Mouse (Mus musculus) midbrain, embryonic 12.5 days (tissue): Measurements from ENCODE around the gene Pebp1. TPM values are rescaled to one million over a fixed set of nuclear protein-coding genes. Genes with fewer than 3 reads are reported as not detected.

ENCODE experiments used
- ATAC-seq: fragments of 200-750 bp; cut with Nextera tagmentation; 2 replicates; pipeline ENCODE4 v1.8.0; 2017; ENCODE audit warnings: low read depth, moderate TSS enrichment, moderate library complexity; ENCODE audit not compliant: low FRiP score
- H3K27ac ChIP-seq: fragments of 300-500 bp; sonication (generic); replicated peaks from 2 replicates; pipeline ENCODE4 v1.5.1; 2016; ENCODE audit warnings: mild to moderate bottlenecking
- H3K27me3 ChIP-seq: fragments of 300-500 bp; sonication (generic); 2 replicates; pipeline ENCODE4 v1.6.1; 2016; ENCODE audit warnings: mild to moderate bottlenecking
- H3K36me3 ChIP-seq: fragments of 300-500 bp; sonication (generic); 2 replicates; pipeline ENCODE4 v1.6.1; 2016
- H3K4me1 ChIP-seq: fragments of 300-500 bp; sonication (generic); 2 replicates; pipeline ENCODE4 v1.6.1; 2016
- H3K4me2 ChIP-seq: fragments of 300-500 bp; sonication (generic); replicated peaks from 2 replicates; pipeline ENCODE4 v1.6.1; 2016; ENCODE audit warnings: mild to moderate bottlenecking, moderate library complexity
- H3K4me3 ChIP-seq: fragments of 300-500 bp; sonication (generic); 2 replicates; pipeline ENCODE4 v1.5.1; 2016; ENCODE audit warnings: mild to moderate bottlenecking
- H3K9ac ChIP-seq: fragments of 300-500 bp; sonication (generic); replicated peaks from 2 replicates; pipeline ENCODE4 v1.6.1; 2016; ENCODE audit warnings: mild to moderate bottlenecking, moderate library complexity
- H3K9me3 ChIP-seq: fragments of 300-500 bp; sonication (generic); 2 replicates; pipeline ENCODE4 v1.6.1; 2016; ENCODE audit warnings: mild to moderate bottlenecking
- WGBS: fragments of 180-500 bp; shearing (Covaris S2); methylation state at CpG from one replicate; pipeline ENCODE4 v1.1.7; 2016; 5-methylcytosine and 5-hydroxymethylcytosine counted together
- polyA plus RNA-seq: library from polyadenylated mRNA; unstranded; fragments of >200 nt; fragmentation: Nextera tagmentation; extraction: Ambion mirVana; gene quantifications from 2 replicates; pipeline ENCODE4 v1.2.1, GENCODE M21; 2016

The Pebp1 gene
- polyA plus RNA-seq, 1 experiment from 2014 or later, result 825 TPM

DNA sequence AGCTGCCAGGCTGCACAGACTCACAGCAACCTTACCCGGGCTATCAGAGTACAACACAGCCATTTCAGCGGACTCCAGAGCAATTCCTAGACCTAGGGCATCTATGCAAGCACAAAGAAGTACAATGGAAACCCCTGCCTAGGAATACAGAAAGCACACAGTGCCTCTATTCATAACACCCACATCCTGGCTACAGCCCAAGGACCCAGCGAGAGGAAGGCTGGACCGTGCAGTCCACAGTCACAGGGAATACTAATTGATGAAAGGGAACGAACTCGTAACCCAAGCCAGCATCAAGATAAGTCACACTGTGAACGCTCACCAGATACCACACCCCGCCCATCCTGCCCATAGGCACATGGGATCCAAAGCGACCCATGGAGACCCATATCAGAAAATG is 3.4 kb downstream of the Pebp1 start:
- no peak for ATAC-seq
- peaks cover 57% of the 10 kb centered on the region for H3K36me3 ChIP-seq
- peaks cover 12% of the 10 kb centered on the region; the same call in 1 of the 2 replicates for H3K27me3 ChIP-seq
- no peak overlapping the region for H3K27ac ChIP-seq
- H3K4me2 ChIP-seq, result no peak overlapping the region
- H3K4me1 ChIP-seq, result peaks cover 28% of the 10 kb centered on the region
- H3K9ac ChIP-seq, result no peak overlapping the region
- no peak overlapping the region for H3K4me3 ChIP-seq
- 85% methylated on average over 9 of the region's 9 CpGs for WGBS
- H3K9me3 ChIP-seq, result no peaks in the 10 kb centered on the region

- ATAC-seq, result no peak
- H3K4me2 ChIP-seq, result no peak overlapping the region
- H3K9ac ChIP-seq, result no peak overlapping the region
- 90% methylated on average over 8 of the region's 8 CpGs for WGBS
- H3K4me3 ChIP-seq, result no peak overlapping the region
- no peaks in the 10 kb centered on the region for H3K9me3 ChIP-seq
- peaks cover 68% of the 10 kb centered on the region for H3K36me3 ChIP-seq
- H3K27ac ChIP-seq, result no peak overlapping the region
- H3K4me1 ChIP-seq, result peaks cover 21% of the 10 kb centered on the region
- H3K27me3 ChIP-seq, result no peaks in the 10 kb centered on the region
Observed at GRCm38 (mm10) chr5:117282360-117282759, 5.1 kb downstream of the Pebp1 start.

- Histone ChIP-seq H3K4me2 (no peak overlapping the region), H3K36me3 (peaks cover 68% of the 10 kb centered on the region), H3K9ac (no peak overlapping the region), H3K9me3 (no peaks in the 10 kb centered on the region), H3K4me3 (no peak overlapping the region), H3K4me1 (peaks cover 19% of the 10 kb centered on the region), H3K27ac (no peak overlapping the region), H3K27me3 (no peaks in the 10 kb centered on the region)
- 95% methylated on average over 10 of the region's 10 CpGs for WGBS
- no peak for ATAC-seq
Observed at GRCm38 (mm10) chr5:117281536-117281935, 5.9 kb downstream of the Pebp1 start.

- H3K27me3 ChIP-seq, result no peaks in the 10 kb centered on the region
- no peak overlapping the region for H3K4me3 ChIP-seq
- no peak overlapping the region for H3K4me2 ChIP-seq
- no peak for ATAC-seq
- H3K9ac ChIP-seq, result no peak overlapping the region
- H3K4me1 ChIP-seq, result peaks cover under 1% of the 10 kb centered on the region; the same call in 1 of the 2 replicates
- whole genome bisulfite sequencing, result 75% methylated on average over 4 of the region's 4 CpGs
- H3K36me3 ChIP-seq, result peaks cover 57% of the 10 kb centered on the region
- H3K27ac ChIP-seq, result no peak overlapping the region
- H3K9me3 ChIP-seq, result no peaks in the 10 kb centered on the region
Observed at GRCm38 (mm10) chr5:117279669-117280050, 7.8 kb downstream of the Pebp1 start.

- Histone ChIP-seq H3K9me3 (no peaks in the 10 kb centered on the region), H3K4me1 (no peaks in the 10 kb centered on the region), H3K9ac (no peak overlapping the region), H3K27ac (no peak overlapping the region), H3K4me3 (no peak overlapping the region), H3K36me3 (peaks cover 51% of the 10 kb centered on the region), H3K4me2 (no peak overlapping the region), H3K27me3 (no peaks in the 10 kb centered on the region)
- ATAC-seq, result no peak
- 95% methylated on average over 14 of the region's 15 CpGs for WGBS
Observed at GRCm38 (mm10) chr5:117278809-117279668, 8.4 kb downstream of the Pebp1 start.

DNA sequence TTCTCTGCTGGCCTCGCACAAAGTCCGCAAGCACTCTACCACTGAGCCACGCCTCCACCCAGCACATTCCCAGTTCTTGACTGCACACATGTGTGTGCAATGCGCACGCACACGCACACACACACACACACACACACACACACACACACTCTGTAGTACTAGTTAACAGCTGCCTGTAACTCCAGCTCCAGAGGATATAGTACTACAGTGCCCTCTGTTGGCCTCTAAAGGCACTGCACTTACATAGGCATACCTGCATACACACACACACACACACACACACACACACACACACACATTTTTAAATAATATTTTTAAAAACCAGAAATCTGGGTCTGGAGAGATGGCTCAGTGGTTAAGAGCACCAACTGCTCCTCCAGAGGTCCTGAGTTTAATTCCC is 9.6 kb downstream of the Pebp1 start:
- 98% methylated on average over 6 of the region's 6 CpGs for WGBS
- H3K4me1 ChIP-seq, result no peaks in the 10 kb centered on the region
- H3K27ac ChIP-seq, result no peak overlapping the region
- H3K27me3 ChIP-seq, result no peaks in the 10 kb centered on the region
- no peak overlapping the region for H3K4me3 ChIP-seq
- peaks cover 41% of the 10 kb centered on the region for H3K36me3 ChIP-seq
- H3K4me2 ChIP-seq, result no peak overlapping the region
- no peak for ATAC-seq
- H3K9ac ChIP-seq, result no peak overlapping the region
- H3K9me3 ChIP-seq, result no peaks in the 10 kb centered on the region

GRCm38 (mm10) chr5:117274817-117275216 is 12.6 kb downstream of the Pebp1 start:
- Histone ChIP-seq H3K4me2 (no peak overlapping the region), H3K27me3 (no peaks in the 10 kb centered on the region), H3K27ac (no peak overlapping the region), H3K36me3 (peaks cover 19% of the 10 kb centered on the region; the same call in 1 of the 2 replicates), H3K4me1 (no peaks in the 10 kb centered on the region), H3K9me3 (no peaks in the 10 kb centered on the region), H3K4me3 (no peak overlapping the region), H3K9ac (no peak overlapping the region)
- 69% methylated on average over 5 of the region's 5 CpGs for WGBS
- ATAC-seq, result no peak

DNA sequence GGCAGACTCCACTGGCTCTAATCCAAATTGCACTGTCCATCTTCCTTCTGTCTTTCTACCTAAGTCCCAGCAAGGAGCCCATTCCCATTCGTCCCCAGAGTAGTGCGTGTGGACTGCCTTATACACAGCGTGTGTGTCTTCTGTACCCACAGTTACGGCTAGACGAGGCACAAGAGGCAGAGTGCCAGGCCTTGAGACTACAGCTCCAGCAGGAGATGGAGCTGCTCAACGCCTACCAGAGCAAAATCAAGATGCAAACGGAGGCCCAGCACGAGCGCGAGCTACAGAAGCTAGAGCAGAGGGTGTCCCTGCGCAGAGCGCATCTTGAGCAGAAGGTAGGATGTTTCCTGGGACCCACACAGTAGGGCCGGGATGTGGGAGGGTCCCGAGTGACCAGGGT is 15.5 kb downstream of the Pebp1 start:
- Histone ChIP-seq H3K4me3 (no peak overlapping the region), H3K36me3 (peaks cover 5% of the 10 kb centered on the region; the same call in 1 of the 2 replicates), H3K4me1 (no peaks in the 10 kb centered on the region), H3K9ac (no peak overlapping the region), H3K27me3 (no peaks in the 10 kb centered on the region), H3K4me2 (no peak overlapping the region), H3K9me3 (no peaks in the 10 kb centered on the region), H3K27ac (no peak overlapping the region)
- no peak for ATAC-seq
- WGBS, result 93% methylated on average over 14 of the region's 14 CpGs

DNA sequence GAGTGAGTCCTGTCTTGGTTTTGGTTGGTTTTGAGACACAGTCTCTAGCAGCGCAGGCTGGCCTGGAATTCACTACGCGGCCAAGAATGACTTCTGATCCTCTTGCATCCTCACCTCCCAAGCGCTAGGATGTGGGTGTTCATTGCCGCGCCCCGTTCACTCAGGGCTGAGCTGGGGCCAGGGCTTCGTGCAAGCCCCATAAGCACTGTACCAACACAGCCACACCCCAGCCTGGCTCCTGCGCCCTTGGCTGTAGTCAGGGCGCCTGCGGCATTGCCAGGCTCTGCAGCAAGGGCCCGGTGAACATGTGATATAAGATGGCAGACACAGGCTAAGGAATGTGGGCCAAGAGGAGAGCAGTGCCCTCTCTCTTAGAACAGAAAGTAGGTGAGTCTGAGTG is 18.0 kb downstream of the Pebp1 start:
- 97% methylated on average over 12 of the region's 12 CpGs for WGBS
- Histone ChIP-seq H3K27ac (no peak overlapping the region), H3K27me3 (no peaks in the 10 kb centered on the region), H3K4me1 (no peaks in the 10 kb centered on the region), H3K9me3 (no peaks in the 10 kb centered on the region), H3K9ac (no peak overlapping the region), H3K4me2 (no peak overlapping the region), H3K4me3 (no peak overlapping the region), H3K36me3 (peaks cover 27% of the 10 kb centered on the region)
- ATAC-seq, result no peak

DNA sequence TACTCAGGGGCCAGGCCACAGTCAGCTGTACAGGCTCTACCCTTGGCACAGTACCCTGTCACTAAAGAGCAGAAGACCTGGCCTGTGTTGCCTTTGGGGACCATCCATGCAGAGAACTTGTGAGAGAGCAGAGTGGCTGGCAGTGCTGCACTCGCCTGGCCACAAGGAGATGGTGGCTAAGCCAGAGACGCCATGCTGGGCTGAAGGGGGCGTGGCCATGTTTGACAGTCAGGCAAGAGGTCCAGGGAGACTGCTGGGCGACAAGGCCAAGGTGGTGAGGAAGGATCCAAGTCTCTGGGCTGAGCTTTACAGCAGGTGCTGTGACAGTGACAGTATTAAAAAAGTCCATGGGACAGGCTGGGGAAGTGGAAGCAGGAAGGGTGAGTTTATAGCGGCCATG is 18.7 kb downstream of the Pebp1 start:
- no peak for ATAC-seq
- Histone ChIP-seq H3K36me3 (peaks cover 33% of the 10 kb centered on the region), H3K4me2 (no peak overlapping the region), H3K9me3 (no peaks in the 10 kb centered on the region; the same call in 1 of the 2 replicates), H3K4me3 (no peak overlapping the region), H3K4me1 (no peaks in the 10 kb centered on the region), H3K27me3 (no peaks in the 10 kb centered on the region), H3K9ac (no peak overlapping the region), H3K27ac (no peak overlapping the region)
- 34% methylated on average over 5 of the region's 5 CpGs for WGBS

DNA sequence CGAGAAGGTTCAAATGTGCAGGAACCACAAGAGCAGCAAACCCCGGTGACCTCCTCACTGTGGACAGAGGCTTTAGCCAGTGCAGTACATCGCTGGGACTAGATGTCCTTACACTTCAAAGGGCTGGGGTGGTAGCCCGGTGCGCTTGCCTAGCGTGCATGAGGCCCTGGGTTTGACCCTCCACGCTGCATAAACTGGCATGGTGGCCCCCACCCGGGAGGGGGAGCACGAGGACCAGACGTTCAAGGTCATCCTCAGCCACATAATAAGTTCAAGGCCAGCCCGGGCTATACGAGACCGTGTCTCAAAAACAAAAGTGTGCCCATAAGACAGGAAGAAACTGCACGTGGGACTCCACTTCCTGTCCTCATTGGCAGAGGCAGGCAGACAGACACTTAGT is 19.5 kb downstream of the Pebp1 start:
- no peak overlapping the region for H3K9ac ChIP-seq
- no peak overlapping the region for H3K4me2 ChIP-seq
- 80% methylated on average over 14 of the region's 14 CpGs for WGBS
- ATAC-seq, result no peak
- no peak overlapping the region for H3K27ac ChIP-seq
- H3K27me3 ChIP-seq, result no peaks in the 10 kb centered on the region
- no peaks in the 10 kb centered on the region for H3K4me1 ChIP-seq
- no peaks in the 10 kb centered on the region; the same call in 1 of the 2 replicates for H3K9me3 ChIP-seq
- no peak overlapping the region for H3K4me3 ChIP-seq
- peaks cover 40% of the 10 kb centered on the region for H3K36me3 ChIP-seq

DNA sequence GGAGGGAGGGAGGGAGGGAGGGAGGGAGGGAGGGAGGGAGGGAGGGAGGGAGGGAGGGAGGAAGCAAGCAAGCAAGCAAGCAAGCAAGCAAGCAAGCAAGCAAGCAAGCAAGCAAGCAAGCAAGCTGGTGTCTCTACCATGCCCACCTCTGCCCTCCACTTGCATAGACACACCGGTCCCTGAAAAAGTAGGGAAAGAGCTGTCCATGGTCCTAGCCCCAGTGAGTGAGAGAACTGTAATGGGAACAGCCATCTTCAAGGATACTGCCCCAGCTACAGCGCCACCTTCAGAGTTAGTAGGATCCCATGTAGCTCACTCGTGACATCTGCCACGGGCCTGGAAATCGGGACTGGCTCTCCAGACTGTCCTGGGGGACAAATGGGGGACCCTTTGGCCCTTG is 22.7 kb downstream of the Pebp1 start:
- Histone ChIP-seq H3K9me3 (no peaks in the 10 kb centered on the region; the same call in 1 of the 2 replicates), H3K27me3 (no peaks in the 10 kb centered on the region), H3K4me1 (no peaks in the 10 kb centered on the region), H3K4me3 (no peak overlapping the region), H3K27ac (no peak overlapping the region), H3K4me2 (no peak overlapping the region), H3K9ac (no peak overlapping the region), H3K36me3 (peaks cover 51% of the 10 kb centered on the region)
- ATAC-seq, result no peak
- WGBS, result 47% methylated on average over 5 of the region's 5 CpGs
